Mouse (Mus musculus) heart, postnatal 0 days (tissue): ENCODE data around the gene Cox10.

Source experiments
- CTCF ChIP-seq: IDR thresholded peaks from 2 replicates; pipeline ENCODE4 v1.5.1; 2016; ENCODE audit warnings: antibody characterized with exemption, control low read depth, low read depth
- EP300 ChIP-seq: IDR thresholded peaks from 2 replicates; pipeline ENCODE4 v1.6.1; 2016; ENCODE audit warnings: antibody characterized with exemption, low read depth

DNA sequence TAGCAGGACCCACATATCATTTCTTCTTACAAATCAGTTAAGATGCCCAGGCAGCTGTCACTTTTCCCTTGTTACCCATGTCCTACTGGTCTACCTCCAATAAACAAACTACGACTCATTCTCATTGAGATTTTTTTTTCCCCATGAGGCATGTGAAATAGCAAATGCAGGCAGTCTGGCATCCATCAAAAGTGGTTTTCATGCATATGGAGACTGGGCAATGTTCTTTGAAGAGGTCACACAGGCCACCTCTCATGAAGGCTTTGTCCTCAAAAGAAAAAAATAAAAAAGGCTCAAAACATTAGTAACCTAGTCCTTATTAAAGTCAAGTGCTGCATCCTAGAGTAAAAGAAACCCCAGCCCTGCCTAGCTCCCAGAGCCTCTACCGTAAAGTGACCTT is 78.2 kb downstream of the Cox10 start:
- no peak for TF ChIP-seq CTCF
- no peak for TF ChIP-seq EP300
